9 mouse cellular contexts compared by ENCODE assay signal in genomic region chrX:77548951-77549350, GRCm38 (mm10). TPM values are rescaled to one million over a fixed set of nuclear protein-coding genes. Genes with fewer than 3 reads are reported as not detected.
DNase-seq lines count a peak whose midpoint lies in the region; ATAC-seq and TF ChIP-seq lines count a peak whose summit lies in the region.
"Had no signal": no experiment of that assay in that cellular context is flagged by ENCODE, and none has a peak within 500 bp of the region (broad histone marks: within the 10 kb centered on the region; RNA-seq: fewer than 3 reads in every experiment).

No protein-coding gene starts in this region.

- H3K4me2 ChIP-seq in intestine, embryonic 15.5 days (replicated peaks): no peak overlapping the region
- H3K4me2 ChIP-seq in intestine, postnatal 0 days (replicated peaks; ENCODE audit: low read depth): no peak overlapping the region
- H3K4me2 ChIP-seq in lung, embryonic 16.5 days (ENCODE audit: low read depth, low read length): no peak overlapping the region
- H3K4me2 ChIP-seq: hindbrain, embryonic 15.5 days had no signal

- DNase-seq in NIH3T3 (ENCODE audit: low read depth): peak; percentile 89
- DNase-seq in gastrocnemius, adult 2 months: peak; percentile 59
- DNase-seq in forebrain, embryonic 10.5 days (ENCODE audit: extremely low spot score, low spot score): no peak
- no peak for DNase-seq in frontal cortex, postnatal 36 days (ENCODE audit: low spot score in 2 of 2)

- peak; percentile 28 for ATAC-seq in intestine, embryonic 15.5 days
- no peak for ATAC-seq in intestine, postnatal 0 days
- ATAC-seq in lung, embryonic 16.5 days (ENCODE audit: low read depth): peak; percentile 61; the same call in 1 of the 2 replicates
- no peak for ATAC-seq in erythroblast, adult 5-6 weeks (replicated peaks; ENCODE audit: low FRiP score, poor library complexity, severe bottlenecking)

- H3K4me3 ChIP-seq in intestine, embryonic 15.5 days (replicated peaks): no peak overlapping the region
- H3K4me3 ChIP-seq in intestine, postnatal 0 days (ENCODE audit: low read depth, low read length): no peak overlapping the region
- H3K4me3 ChIP-seq in gastrocnemius, adult 2 months: no peak overlapping the region
- no peak overlapping the region for H3K4me3 ChIP-seq in lung, embryonic 16.5 days (ENCODE audit: low read length)
- H3K4me3 ChIP-seq in forebrain, embryonic 10.5 days: no peak overlapping the region
- H3K4me3 ChIP-seq: hindbrain, embryonic 15.5 days had no signal

- no peaks in the 10 kb centered on the region for H3K4me1 ChIP-seq in intestine, embryonic 15.5 days (replicated peaks)
- H3K4me1 ChIP-seq in intestine, postnatal 0 days (replicated peaks; ENCODE audit: control insufficient read depth, insufficient read depth, low read length): no peaks in the 10 kb centered on the region
- H3K4me1 ChIP-seq in lung, embryonic 16.5 days (replicated peaks; ENCODE audit: control insufficient read depth, insufficient read depth, low read length): no peaks in the 10 kb centered on the region; the same call in 1 of the 2 replicates
- no peaks in the 10 kb centered on the region for H3K4me1 ChIP-seq in forebrain, embryonic 10.5 days

- H3K27ac ChIP-seq in intestine, embryonic 15.5 days: no peak overlapping the region
- no peak overlapping the region for H3K27ac ChIP-seq in intestine, postnatal 0 days (ENCODE audit: low read depth, low read length)
- H3K27ac ChIP-seq in gastrocnemius, adult 2 months: no peak overlapping the region
- H3K27ac ChIP-seq in lung, embryonic 16.5 days (ENCODE audit: low read length): no peak overlapping the region
- H3K27ac ChIP-seq in forebrain, embryonic 10.5 days: no peak overlapping the region
- H3K27ac ChIP-seq: hindbrain, embryonic 15.5 days had no signal

- H3K9me3 ChIP-seq in intestine, embryonic 15.5 days: no peaks in the 10 kb centered on the region
- no peaks in the 10 kb centered on the region for H3K9me3 ChIP-seq in intestine, postnatal 0 days (ENCODE audit: control insufficient read depth)
- no peaks in the 10 kb centered on the region for H3K9me3 ChIP-seq in lung, embryonic 16.5 days (ENCODE audit: control insufficient read depth, low read length)
- H3K9me3 ChIP-seq in forebrain, embryonic 10.5 days: no peaks in the 10 kb centered on the region
- H3K9me3 ChIP-seq: hindbrain, embryonic 15.5 days had no signal

- H3K9ac ChIP-seq in intestine, embryonic 15.5 days: no peak overlapping the region
- H3K9ac ChIP-seq in intestine, postnatal 0 days (ENCODE audit: low read depth, low read length): no peak overlapping the region
- no peak overlapping the region for H3K9ac ChIP-seq in lung, embryonic 16.5 days (ENCODE audit: low read length)
- H3K9ac ChIP-seq: hindbrain, embryonic 15.5 days had no signal

- H3K36me3 ChIP-seq in intestine, embryonic 15.5 days: no peaks in the 10 kb centered on the region
- no peaks in the 10 kb centered on the region for H3K36me3 ChIP-seq in intestine, postnatal 0 days (ENCODE audit: control insufficient read depth, insufficient read depth)
- H3K36me3 ChIP-seq in lung, embryonic 16.5 days (ENCODE audit: control insufficient read depth, insufficient read depth, low read length): no peaks in the 10 kb centered on the region
- H3K36me3 ChIP-seq in forebrain, embryonic 10.5 days (replicated peaks): 0 out of 2 replicates have a peak, but pooled peaks cover 3% of the 10 kb centered on the region
- H3K36me3 ChIP-seq: hindbrain, embryonic 15.5 days had no signal

- 68% methylated on average over 1 of the region's 1 CpGs for WGBS in intestine, embryonic 15.5 days
- WGBS in intestine, postnatal 0 days: 79% methylated on average over 1 of the region's 1 CpGs
- WGBS in lung, embryonic 16.5 days: 95% methylated on average over 1 of the region's 1 CpGs
- 89% methylated on average over 1 of the region's 1 CpGs for WGBS in forebrain, embryonic 10.5 days

- intact Hi-C loops in gastrocnemius, adult 2 months (cut with DNase I): no loop called here

- TF ChIP-seq CTCF in intestine, postnatal 0 days (IDR thresholded peaks at IDR 0.05; ENCODE audit: low read depth): no peak
- no peak for TF ChIP-seq CTCF in gastrocnemius, adult 2 months (IDR thresholded peaks at IDR 0.05)

- H3K27me3 ChIP-seq in intestine, embryonic 15.5 days (replicated peaks): no peaks in the 10 kb centered on the region
- no peaks in the 10 kb centered on the region for H3K27me3 ChIP-seq in intestine, postnatal 0 days (replicated peaks; ENCODE audit: control insufficient read depth, insufficient read depth, low read length)
- no peaks in the 10 kb centered on the region for H3K27me3 ChIP-seq in lung, embryonic 16.5 days (ENCODE audit: control insufficient read depth, insufficient read depth, low read depth, low read length)
- no peaks in the 10 kb centered on the region for H3K27me3 ChIP-seq in forebrain, embryonic 10.5 days (ENCODE audit: poor library complexity, severe bottlenecking)
- H3K27me3 ChIP-seq: hindbrain, embryonic 15.5 days had no signal

RNA-seq across cellular contexts. Expression of gene Tbl1x, which starts 38.1 kb away (rescaled TPM):
- polyA plus RNA-seq in intestine, embryonic 15.5 days (2015; fragmentation: Nextera tagmentation; extraction: Ambion mirVana): 60.6 and 66.1 TPM in 2 replicates
- polyA plus RNA-seq in intestine, postnatal 0 days (2015; fragmentation: Nextera tagmentation; extraction: Ambion mirVana): 22.5 and 24.7 TPM in 2 replicates
- 10 to 100 TPM in 1 of 2 experiments, 1 to 10 TPM in 1; 9.7 to 12.5 TPM for total RNA-seq in gastrocnemius, adult 2 months (2021)
- polyA plus RNA-seq in lung, embryonic 16.5 days (2015; fragmentation: Nextera tagmentation; extraction: Ambion mirVana): 66.9 and 68.0 TPM in 2 replicates
- total RNA-seq in erythroblast, adult 5-6 weeks (2015; ENCODE audit: low replicate concordance): 9.0 and 14.0 TPM in 2 replicates
- 6.4 and 7.1 TPM in 2 replicates for total RNA-seq in erythroblast, adult 5-6 weeks (2017; ENCODE audit: low replicate concordance)
- polyA plus RNA-seq in forebrain, embryonic 10.5 days (2016; fragmentation: Nextera tagmentation; extraction: Ambion mirVana): 71.4 and 76.7 TPM in 2 replicates

Comparison
In these comparisons a context has a peak if more than half of its experiments do, and no peak if none do; other contexts are left out.
1. ATAC-seq: peak in intestine, embryonic 15.5 days (single experiment) and lung, embryonic 16.5 days (single experiment); none in intestine, postnatal 0 days (single experiment) and erythroblast, adult 5-6 weeks (single experiment).
2. DNase-seq: peak in NIH3T3 (single experiment) and gastrocnemius, adult 2 months (single experiment); none in forebrain, embryonic 10.5 days (single experiment) and frontal cortex, postnatal 36 days (0 of 2).